Mouse (Mus musculus): ENCODE results near the gene Ykt6.

Gene Ykt6

DNA sequence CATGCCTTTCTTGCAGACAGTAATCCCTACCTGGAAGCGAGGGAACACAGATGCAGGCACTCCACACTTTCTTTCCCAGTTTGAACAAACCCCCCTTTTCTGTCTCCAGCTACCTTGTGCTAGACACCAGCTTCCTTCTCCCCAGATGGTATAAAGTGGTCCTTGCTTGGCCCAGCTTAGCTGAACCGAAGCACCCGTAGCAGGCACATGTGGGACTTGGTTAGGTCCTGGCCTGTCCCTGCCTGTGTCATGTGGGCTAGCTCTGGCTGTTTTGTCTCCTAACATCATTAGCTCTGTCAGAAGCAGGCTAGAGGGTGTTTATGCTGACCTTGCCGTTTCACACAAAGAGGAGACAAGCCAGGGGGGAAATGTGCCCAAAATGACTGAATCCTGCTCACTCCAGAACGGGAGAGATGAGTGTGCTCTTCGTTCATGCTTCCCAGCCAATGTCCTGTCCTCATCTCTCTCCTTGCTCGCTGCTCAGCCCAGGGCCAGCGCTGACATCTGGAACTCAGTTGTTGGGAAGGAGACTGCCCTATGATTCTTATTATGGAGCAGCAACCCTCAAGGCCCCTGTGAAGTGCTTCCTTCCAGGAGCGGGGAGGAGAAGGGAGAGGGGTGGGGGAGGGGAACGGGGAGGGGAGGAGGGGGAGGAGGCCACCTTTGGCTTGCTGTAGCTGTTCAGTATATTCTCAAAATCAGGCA, 6.8 kb upstream of the Ykt6 start:
- DNase-seq (ENCODE audit: low spot score in 2 of 2) = no peak

- no peak for DNase-seq (ENCODE audit: low spot score in 2 of 2)
Observed at GRCm38 (mm10) chr11:5949586-5950352, 5.7 kb upstream of the Ykt6 start, which contains the start of gene Gck. Gene Gck, minus strand, starts transcription at chr11:5950081.

DNA sequence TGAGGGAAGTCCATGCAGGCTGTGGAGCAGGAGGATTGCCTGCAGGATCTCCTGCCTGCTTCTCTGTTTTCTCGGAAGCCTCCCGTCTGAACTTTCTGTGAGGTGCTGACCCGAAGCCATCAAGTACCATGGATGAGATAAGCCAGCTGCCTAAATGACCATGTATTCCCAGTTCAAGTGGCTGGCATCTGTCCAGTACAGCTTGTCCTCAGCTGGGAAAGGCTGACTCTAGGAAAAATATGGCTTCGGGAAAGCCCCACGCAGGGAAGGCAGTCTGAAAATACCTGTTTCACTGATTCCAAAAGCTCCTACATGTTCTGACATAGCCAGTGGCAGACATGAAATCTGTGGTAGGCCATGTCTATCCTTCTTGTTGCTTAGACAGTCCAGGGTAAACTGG, 3.0 kb upstream of the Ykt6 start:
- no peak for DNase-seq (ENCODE audit: low spot score in 2 of 2)

DNA sequence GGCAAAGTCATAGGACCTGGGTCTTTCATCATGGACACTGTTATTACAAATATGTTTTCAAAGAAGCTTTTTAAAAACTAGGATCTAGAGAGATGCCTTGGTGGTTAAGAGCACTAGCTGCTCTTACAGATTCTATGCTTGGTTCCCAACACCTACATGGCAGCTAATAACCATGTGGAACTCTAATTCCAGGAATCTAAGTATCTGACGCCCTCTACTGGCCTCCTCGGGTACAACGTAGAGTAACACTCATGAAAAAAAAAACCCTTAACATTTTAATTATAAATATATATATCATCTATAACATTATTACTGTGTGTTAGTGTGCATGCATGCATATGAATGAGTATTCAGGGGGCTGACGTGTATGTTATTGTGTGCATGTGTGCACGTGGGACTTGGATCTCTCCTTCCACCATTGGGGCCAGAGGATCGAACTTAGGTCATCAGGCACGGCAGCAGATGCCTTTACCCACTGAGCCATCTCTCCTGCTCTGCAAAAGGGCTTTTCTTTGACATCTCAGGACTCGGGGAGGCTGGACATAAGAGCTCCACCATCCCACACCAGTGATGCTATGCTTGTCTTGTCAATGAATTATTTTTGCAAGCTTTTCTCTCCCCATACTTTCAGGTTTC, 2.2 kb upstream of the Ykt6 start:
- DNase-seq (ENCODE audit: low spot score in 2 of 2) = no peak

GRCm38 (mm10) chr11:5954435-5954834, 1.1 kb upstream of the Ykt6 start:
- DNase-seq (ENCODE audit: low spot score in 2 of 2) = no peak

DNA sequence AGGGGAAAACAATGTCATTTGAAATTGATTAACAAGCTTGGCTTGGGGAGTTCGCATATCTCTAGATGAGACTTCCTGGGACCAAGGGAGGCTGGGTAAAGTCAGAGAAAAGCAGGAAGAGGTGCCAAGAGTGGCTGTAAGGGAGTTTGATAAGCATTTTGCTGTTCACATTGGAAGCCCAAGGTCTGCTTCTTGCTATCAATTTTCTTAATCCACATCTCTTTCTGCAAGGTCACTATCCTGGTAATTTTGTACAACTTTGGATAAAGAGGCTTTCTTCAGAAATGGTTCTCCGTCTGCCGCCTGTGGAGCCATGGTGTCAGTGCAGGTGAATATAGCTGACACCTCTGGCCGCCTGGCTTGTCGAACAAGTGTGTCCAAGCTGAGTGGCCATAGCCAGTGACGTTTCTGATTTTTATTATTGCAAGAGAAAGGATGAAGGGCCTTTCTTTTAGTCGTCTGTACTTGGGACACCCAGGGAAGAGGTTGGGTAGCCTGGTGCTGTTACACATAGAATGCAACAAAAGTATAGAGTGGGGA, 458 bp upstream of the Ykt6 start:
- no peak for DNase-seq (ENCODE audit: low spot score in 2 of 2)

DNA sequence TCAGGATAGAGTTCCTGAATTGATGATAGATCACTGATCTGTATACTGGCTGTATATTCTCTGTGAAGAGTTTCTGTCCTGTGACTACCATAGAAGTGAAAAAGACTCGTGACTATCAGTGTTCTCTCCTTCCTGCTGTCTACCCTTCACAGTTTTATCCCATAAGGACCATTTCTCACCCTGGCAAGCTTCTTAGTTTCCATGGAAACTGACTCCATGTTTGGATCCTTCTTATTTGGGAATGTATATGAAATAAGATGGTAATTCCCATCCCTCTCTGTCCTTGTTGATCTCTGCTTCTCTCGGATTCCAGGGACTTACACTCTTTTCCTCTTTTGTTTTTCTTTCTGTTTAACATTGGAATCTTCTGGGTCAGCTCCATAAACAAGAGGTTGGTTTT, 4.6 kb downstream of the Ykt6 start:
- peak in 1 of 2 experiments; percentile 68 for DNase-seq (ENCODE audit: low spot score in 2 of 2)

GRCm38 (mm10) chr11:5965865-5966264, 10.4 kb downstream of the Ykt6 start:
- peak in 1 of 2 experiments; percentile 41 for DNase-seq (ENCODE audit: low spot score in 2 of 2)

GRCm38 (mm10) chr11:5966751-5967150, 11.3 kb downstream of the Ykt6 start:
- DNase-seq (ENCODE audit: low spot score in 2 of 2) = no peak

DNA sequence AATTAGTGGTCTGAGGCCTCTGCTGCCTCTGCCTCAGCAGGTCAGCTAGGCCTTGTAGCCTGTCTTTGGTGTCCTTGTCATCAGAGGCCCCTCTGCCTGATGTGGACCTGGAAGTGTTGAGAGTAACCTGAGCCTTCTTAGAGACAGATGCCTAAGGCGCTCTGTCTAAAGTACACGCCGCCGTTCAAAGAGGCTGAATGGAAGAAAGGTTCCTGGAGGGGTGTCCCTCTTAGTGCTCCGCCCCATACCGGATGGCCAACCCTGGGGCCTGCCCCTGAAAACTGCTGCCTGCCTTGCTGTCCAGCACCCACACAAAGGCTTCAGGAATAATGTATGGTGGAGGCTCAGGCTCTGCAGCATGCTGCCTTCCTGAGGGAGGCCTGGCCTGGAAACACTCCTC, 12.7 kb downstream of the Ykt6 start:
- DNase-seq (ENCODE audit: low spot score in 2 of 2) = no peak

DNA sequence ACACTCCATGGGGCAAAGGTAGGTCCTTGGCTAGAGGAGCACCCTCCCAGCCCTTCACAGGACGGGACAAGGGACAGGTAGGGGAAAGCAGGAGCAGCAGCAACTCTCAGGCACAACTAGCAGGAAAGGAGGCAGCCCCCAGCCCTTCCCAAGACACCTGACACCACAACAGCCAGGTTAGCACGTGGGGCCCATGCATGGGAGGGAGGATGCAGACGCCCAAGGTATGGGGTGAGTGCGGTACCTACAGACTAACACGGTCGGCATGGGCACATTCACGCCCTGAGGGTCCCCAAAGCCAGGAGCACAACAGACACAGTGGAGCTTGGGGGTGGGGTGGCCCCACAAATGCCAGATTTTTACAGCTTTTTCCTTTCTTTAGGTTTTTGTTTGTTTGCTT, 15.7 kb downstream of the Ykt6 start:
- no peak for DNase-seq (ENCODE audit: low spot score in 2 of 2)

DNA sequence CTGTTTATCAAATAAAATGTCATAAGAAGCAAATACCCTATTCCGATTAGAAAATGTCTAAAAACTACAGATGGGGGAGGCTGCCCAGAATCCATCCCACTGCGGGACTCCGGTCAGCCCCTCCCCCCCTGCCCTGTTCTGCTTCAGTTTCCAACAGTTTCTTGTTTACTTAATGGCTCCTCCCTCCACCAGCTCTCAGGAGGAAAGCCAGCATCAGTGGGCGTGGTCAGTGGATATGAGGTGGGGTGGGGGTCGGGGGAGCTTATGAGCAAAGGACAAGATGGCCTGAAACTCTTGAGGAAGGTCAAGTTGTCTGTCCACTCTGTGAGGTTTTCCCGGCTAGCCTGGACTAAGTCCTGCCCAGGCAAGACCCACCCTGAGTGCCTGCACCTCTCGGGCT, 17.7 kb downstream of the Ykt6 start:
- DNase-seq (ENCODE audit: low spot score in 2 of 2) = no peak

DNA sequence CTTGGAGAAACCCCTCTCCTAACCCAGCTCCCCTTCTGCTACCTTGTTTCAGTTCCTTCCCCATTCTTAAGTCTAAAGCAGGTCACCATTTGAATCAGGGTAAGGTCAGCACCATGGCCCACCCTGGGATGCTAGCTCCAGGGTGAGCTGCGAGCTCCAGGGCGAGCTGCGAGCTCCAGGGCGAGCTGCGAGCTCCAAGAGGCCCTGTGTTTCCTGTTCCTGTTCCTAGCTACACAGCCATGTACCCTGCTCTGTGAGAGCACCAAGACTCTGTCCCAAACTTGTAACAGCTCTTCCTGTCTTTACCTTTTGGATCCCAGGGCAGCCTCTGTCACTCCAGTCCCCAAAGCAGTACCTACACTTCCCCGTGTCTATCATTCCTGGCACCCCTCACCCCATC, 18.6 kb downstream of the Ykt6 start:
- DNase-seq (ENCODE audit: low spot score in 2 of 2) = no peak

DNA sequence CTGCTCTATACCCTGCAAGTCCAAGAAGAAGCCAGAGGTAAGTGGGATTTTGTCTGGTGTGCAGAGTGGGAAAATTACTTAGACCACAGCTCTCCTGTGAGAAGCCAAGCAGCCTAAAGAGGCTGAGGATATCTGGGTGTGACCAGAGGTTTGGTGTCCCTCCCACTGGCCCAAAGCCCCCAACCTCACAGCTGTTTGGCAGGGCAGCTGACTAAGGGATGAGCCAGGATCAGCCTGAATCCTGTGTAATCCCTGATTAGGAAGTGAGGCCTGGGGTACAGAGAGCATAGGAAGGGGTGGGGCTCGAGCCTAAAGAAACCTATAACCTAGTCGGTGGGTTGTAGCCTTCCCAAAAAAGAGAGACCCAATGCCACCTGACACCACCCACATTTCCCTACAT, 19.6 kb downstream of the Ykt6 start:
- no peak for DNase-seq (ENCODE audit: low spot score in 2 of 2)

GRCm38 (mm10) chr11:5976106-5976505, 20.6 kb downstream of the Ykt6 start:
- DNase-seq (ENCODE audit: low spot score in 2 of 2) = no peak

DNA sequence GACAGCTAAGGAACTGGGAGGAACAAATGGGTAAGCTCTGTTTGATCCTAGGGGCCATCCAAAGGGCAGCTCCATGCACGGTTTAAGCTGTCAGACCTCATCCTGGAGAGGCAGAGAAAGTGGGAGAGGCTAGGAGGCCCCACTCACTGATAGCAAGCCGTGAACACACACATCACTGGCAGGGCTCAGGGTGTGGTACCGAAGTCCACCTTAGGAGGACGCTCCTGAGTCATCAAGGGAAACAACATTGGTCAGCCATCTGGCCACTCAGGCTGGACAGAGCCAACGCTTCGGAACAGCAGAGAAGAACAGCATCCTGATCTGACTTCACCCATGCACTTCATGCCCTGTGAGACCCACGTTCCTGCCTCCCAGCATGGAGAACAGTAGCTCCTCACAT, 23.6 kb downstream of the Ykt6 start:
- DNase-seq (ENCODE audit: low spot score in 2 of 2) = no peak

DNA sequence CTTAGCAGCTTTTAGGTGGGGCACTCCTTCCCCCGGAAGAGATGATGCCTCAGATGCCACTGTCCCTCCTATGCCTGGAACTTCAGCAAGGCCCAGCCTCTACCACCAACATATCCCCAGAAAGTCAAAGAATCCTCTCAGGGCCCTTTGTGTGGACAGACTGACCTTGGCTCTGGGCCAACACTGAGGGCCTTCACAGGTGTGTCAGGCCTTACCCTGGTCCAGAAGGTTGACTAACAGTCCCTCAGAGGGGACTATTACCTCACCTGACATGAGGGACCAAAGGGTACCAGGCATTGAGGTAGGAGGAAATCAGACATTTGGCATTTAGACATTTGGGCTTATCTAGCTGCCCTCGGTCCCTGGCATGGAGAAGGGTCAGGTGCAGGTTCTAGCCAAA, 24.6 kb downstream of the Ykt6 start:
- no peak for DNase-seq (ENCODE audit: low spot score in 2 of 2)

DNA sequence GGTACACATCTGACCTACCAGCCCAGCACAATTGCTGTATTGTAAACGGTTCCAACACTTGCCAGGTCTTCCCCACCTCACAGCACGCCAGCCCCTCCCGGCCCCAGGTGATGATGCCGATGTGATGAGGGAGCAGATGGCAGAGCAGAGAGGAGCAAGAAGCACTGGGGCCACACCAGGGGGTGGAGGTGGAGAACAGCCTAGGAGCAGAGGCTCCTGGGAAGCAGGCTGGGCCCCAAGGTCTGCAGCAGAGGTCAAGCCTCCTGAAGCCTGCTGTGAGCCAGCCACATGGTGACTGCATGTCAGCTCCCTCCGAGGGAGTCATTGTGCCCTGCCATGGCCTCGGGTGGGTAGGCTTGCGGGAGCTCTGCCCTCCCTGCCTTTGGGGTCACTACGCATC, 25.1 kb downstream of the Ykt6 start:
- no peak for DNase-seq (ENCODE audit: low spot score in 2 of 2)

- DNase-seq (ENCODE audit: low spot score in 2 of 2) = no peak
Observed at GRCm38 (mm10) chr11:5981323-5981722, 25.8 kb downstream of the Ykt6 start.

GRCm38 (mm10) chr11:5983629-5984028, 28.1 kb downstream of the Ykt6 start:
- DNase-seq (ENCODE audit: low spot score in 2 of 2) = no peak

- DNase-seq (ENCODE audit: low spot score in 2 of 2) = no peak
Observed at GRCm38 (mm10) chr11:5988126-5988525, 32.6 kb downstream of the Ykt6 start.

- no peak for DNase-seq (ENCODE audit: low spot score in 2 of 2)
Observed at GRCm38 (mm10) chr11:5989954-5990593, 34.6 kb downstream of the Ykt6 start.
